Mouse (Mus musculus) neutrophil, adult 5-6 weeks (primary cell): ENCODE measurements around the gene Megf8. TPM values are rescaled to one million over a fixed set of nuclear protein-coding genes. Genes with fewer than 3 reads are reported as not detected.
"Not testable (repeated sequence)": the region's sequence is repeated elsewhere in the genome, so short reads cannot be mapped to it uniquely, and the experiment has no call there.

Experiments
- ATAC-seq: fragments of 151-379, 151-347 bp; 2 replicates; pipeline ENCODE4 v1.8.0; 2017; ENCODE audit warnings: mild to moderate bottlenecking, moderate TSS enrichment; ENCODE audit not compliant: insufficient number of reproducible peaks, poor library complexity, low FRiP score, severe bottlenecking; ENCODE audit errors: extremely low read depth
- total RNA-seq: library from RNA; stranded (forward); fragments of 200-1000 nt; gene quantifications from 2 replicates; pipeline ENCODE4 v1.2.3, GENCODE M21; 2017

Megf8 gene
- total RNA-seq, 1 experiment from 2014 or later, result 0.23 TPM

GRCm38 (mm10) chr7:25391856-25392453 is 75.0 kb downstream of the Megf8 start:
- ATAC-seq, result no peak

- no peak for ATAC-seq
Observed at GRCm38 (mm10) chr7:25392851-25393250, 75.9 kb downstream of the Megf8 start.

- ATAC-seq, result no peak
Observed at GRCm38 (mm10) chr7:25393451-25394210, 76.7 kb downstream of the Megf8 start.

DNA sequence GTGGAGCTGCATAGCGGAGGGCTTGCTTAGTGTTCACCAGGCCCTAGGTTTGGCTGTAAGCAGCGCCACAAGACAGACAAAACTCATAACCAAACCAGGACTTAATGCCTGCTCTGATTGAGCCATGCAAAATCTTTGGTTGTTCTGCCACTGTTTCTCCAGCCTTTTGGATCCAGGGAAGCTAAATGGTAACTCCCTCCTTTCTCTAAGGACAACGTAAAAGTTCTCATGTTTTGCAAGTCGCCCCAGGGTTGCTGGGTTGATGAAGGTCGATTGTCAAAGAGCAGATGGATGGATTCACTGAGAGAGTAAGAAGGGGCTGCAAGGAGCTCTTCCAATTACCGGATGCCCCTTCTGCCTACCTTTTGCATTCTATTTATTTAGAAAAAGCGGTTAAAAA is 77.8 kb downstream of the Megf8 start:
- no peak for ATAC-seq

DNA sequence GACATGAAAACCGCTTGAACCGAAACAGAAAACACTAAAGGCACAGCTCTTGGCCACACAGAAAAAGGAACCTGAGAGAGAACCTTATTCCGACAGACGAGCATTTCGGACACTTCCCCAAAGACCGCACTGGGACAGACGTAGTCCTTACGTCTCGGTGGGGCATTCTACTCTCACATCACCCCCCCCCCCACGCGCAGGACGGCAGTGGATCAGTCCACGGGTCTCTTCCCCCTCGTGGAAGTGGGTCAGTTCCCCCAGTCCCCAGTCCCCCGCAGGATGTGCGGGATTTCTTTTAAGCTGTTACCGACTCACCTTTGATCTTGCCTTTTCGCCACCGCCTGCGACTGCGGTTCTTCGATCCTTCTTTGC is 78.2 kb downstream of the Megf8 start:
- ATAC-seq, result peak; percentile 53

- ATAC-seq, result peak; percentile 89
Observed at GRCm38 (mm10) chr7:25395558-25396521, 78.9 kb downstream of the Megf8 start.

- no peak for ATAC-seq
Observed at GRCm38 (mm10) chr7:25396621-25397020, 79.7 kb downstream of the Megf8 start.

- no peak for ATAC-seq
Observed at GRCm38 (mm10) chr7:25398610-25399009, 81.6 kb downstream of the Megf8 start, which contains the start of gene Lipe. Gene Lipe (minus strand): TSS chr7:25398710.

DNA sequence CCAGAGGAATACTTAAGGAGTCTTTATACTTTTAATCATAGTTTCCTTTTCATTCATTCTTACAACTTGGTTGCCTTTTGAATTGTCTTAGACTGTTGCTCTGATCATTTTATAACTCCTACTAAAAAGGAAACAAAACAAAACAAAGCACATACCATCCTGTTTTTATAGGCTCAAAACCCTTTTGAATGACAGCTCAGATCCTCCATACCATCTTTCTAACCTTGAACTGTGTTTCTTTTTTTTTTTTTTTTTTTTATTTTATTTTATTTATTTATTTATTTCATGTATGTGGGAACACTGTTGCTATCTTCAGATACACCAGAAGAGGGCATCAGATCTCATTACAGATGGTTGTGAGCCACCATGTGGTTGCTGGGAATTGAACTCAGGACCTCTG is 82.1 kb downstream of the Megf8 start:
- not testable (repeated sequence) for ATAC-seq

DNA sequence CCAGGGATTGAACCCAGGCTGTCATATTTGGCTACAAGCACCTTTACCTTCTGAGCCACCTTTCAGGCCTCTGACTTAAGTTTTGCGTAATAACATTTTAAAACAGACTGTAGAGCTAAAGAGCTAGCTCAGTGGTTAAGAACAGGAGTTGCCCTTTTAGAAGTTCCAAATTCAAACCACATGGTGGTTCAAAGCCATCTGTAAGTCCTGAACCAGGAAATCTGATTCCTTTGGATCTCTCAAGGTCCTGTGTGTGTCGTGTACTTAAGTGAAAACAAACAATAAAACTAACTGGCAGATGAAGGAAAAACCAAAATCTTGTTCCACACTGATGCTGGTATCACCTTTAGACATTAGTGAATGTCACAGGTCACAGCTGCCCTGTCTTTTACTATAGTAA is 84.6 kb downstream of the Megf8 start:
- ATAC-seq, result no peak

DNA sequence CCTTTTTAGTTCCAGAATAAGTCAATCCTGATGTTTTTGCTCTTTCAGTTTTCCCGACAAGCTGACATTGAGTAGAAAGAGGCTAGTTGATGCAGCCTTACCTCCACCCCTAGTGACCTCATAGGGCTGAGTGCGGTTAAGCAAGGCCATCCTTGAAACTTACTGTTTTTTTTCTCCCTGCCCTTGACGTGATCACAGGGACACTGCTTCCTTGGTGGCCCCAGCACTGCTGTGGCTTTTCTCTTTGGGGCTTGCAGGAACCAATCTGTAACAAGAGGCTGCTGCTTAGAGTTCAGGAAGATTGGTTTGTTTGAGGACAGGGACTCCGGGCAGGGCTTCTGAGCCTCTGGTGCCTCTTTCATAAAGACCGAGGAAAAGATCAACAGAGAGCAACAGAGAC is 85.0 kb downstream of the Megf8 start:
- no peak for ATAC-seq

DNA sequence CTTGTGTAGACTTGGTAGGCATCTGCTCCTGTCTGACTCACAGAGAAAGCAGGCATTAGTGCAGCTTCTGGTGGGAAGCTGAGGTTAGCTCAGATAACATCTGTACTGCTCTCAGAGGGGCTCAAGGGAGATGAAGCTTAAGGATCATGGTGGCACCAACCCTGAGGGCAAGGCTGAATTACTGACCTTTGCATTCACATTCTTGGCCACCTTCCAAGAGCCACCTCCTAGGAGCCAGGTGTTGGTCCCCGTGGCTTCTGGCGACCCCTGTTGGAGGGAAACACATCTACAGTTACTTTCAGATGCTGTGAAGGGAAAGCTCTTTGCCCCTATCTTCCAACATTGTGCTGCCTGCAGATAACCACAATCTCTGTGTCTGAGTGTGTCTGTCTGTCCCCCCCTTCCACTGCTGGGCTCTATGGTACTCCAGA is 85.7 kb downstream of the Megf8 start:
- ATAC-seq, result peak; percentile 63

DNA sequence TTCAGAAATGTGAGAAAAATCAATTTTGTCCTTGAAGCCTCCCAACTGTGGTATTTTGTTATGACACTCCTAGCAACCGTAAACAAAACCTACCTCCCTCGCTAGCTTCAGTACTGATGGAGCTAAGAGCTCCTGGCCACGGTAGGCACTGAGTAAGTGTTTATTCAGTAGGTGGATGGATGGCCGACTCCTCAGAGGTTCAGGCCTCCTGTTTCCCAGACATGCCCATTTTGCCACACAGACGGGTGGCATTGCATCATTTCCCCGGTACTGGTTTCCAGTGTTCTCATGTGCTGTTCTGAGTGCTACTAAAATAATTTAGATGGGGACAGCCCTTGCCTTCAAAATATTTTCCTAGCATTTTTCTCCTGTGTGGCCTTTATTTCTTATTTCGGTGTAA is 89.5 kb downstream of the Megf8 start:
- ATAC-seq, result no peak

GRCm38 (mm10) chr7:25409114-25409760 is 92.3 kb downstream of the Megf8 start:
- ATAC-seq, result peak; percentile 63; the same call in 1 of the 2 replicates

- no peak for ATAC-seq
Observed at GRCm38 (mm10) chr7:25410969-25411615, 94.1 kb downstream of the Megf8 start.

DNA sequence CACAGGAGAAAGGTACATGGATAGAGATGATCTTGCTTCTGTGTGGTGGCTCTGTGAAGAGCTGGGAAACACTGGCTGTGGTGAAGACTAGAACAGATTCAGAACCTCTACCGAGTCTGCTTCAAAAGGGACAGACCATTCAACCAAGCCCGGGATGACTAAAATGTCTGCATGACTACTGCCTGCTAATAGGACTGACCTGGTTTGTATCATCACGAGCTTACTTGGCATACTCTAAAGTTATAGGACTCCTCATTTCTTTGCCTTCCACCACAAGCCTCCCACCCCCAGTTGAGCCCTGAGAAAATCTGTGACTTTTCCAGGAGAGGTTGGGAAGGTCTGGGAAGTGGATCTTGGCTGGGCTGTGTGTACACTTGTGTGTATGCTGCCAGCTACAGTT is 94.9 kb downstream of the Megf8 start:
- ATAC-seq, result no peak

DNA sequence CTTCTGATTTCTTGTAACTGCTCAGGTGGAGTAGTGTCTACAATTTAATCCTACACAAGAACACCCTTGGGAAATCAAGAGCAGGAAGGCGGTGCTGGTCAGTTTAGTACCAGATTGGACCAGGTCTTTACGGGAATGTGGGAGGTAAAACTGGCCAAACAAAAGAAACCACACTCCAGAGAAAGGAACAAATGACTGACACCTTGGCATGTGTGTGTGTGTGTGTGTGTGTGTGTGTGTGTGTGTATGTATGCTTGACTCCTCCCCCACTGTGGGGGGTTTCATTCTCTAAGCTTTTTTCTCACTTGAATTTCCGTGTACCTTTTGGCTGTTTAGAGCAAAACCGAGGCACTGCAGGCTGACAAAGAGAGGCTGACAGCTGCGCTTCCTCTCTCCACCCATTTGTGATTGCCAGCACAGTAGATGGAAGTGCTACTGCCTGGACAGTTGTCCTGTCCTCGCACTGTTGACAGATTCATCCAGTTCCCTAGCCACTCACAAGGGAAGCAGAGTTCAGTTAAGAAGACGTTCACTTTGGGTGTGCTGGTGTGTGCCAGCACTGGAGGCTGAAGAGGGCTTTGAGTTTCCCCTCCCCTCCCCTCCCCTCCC is 96.0 kb downstream of the Megf8 start, which contains the start of gene Cxcl17:
TSS of gene Cxcl17 (minus strand) at position 54 of the 609 bp plus-strand sequence.
- ATAC-seq, result no peak
